Comparison of ENCODE assay signal across 8 mouse cellular contexts in genomic region chr4:7455130-7455529, GRCm38 (mm10).
DNase-seq lines count a peak whose midpoint lies in the region; ATAC-seq and TF ChIP-seq lines count a peak whose summit lies in the region.

No protein-coding gene starts in this region.

- 5% methylated on average over 9 of the region's 9 CpGs for WGBS in lung, embryonic 14.5 days
- WGBS in embryonic facial prominence, embryonic 11.5 days: 12% methylated on average over 9 of the region's 9 CpGs

- ATAC-seq in lung, embryonic 14.5 days (ENCODE audit: insufficient read depth): no peak
- ATAC-seq in embryonic facial prominence, embryonic 11.5 days (replicated peaks; ENCODE audit: insufficient number of reproducible peaks, low FRiP score, low TSS enrichment, low read depth): no peak; the same call in 1 of the 2 replicates

- H3K9ac ChIP-seq in lung, embryonic 14.5 days: no peak overlapping the region
- no peak overlapping the region for H3K9ac ChIP-seq in embryonic facial prominence, embryonic 11.5 days (replicated peaks; ENCODE audit: low read length)

- H3K4me1 ChIP-seq in lung, embryonic 14.5 days (ENCODE audit: insufficient read depth): no peaks in the 10 kb centered on the region
- no peaks in the 10 kb centered on the region for H3K4me1 ChIP-seq in embryonic facial prominence, embryonic 11.5 days (ENCODE audit: control insufficient read depth, insufficient read depth, low read length)

- no peaks in the 10 kb centered on the region for H3K27me3 ChIP-seq in lung, embryonic 14.5 days (ENCODE audit: insufficient read depth, low read length)
- no peaks in the 10 kb centered on the region for H3K27me3 ChIP-seq in embryonic facial prominence, embryonic 11.5 days (ENCODE audit: control insufficient read depth, insufficient read depth, low read length)

- intact Hi-C loops in left cerebral cortex, postnatal 4 days (cut with DNase I): no loop called here

- H3K27ac ChIP-seq in lung, embryonic 14.5 days (ENCODE audit: low read depth): no peak overlapping the region
- no peak overlapping the region for H3K27ac ChIP-seq in embryonic facial prominence, embryonic 11.5 days (replicated peaks; ENCODE audit: low read depth, low read length)

- no peak for TF ChIP-seq CTCF in lung, embryonic 14.5 days (IDR thresholded peaks at IDR 0.05; ENCODE audit: low read depth)

- peak; percentile 10 for DNase-seq in lung, embryonic 14.5 days
- no peak for DNase-seq in lung, adult 18-20 months
- peak; percentile 67 for DNase-seq in embryonic facial prominence, embryonic 11.5 days (ENCODE audit: low spot score)
- peak; percentile 31 for DNase-seq in lung, postnatal 25 days (ENCODE audit: low spot score)
- peak; percentile 87 for DNase-seq in thymus, postnatal 25 days
- no peak for DNase-seq in kidney, adult 8-10 months
- DNase-seq in left cerebral cortex, postnatal 4 days: no peak
- no peak for DNase-seq in left cerebral cortex, adult 8-10 months (ENCODE audit: low spot score in 2 of 2)

- H3K4me3 ChIP-seq in lung, embryonic 14.5 days (ENCODE audit: low read depth, low read length): no peak overlapping the region
- H3K4me3 ChIP-seq in embryonic facial prominence, embryonic 11.5 days (ENCODE audit: low read depth, low read length): no peak overlapping the region

- no peaks in the 10 kb centered on the region for H3K9me3 ChIP-seq in lung, embryonic 14.5 days (ENCODE audit: low read depth, low read length)
- no peaks in the 10 kb centered on the region for H3K9me3 ChIP-seq in embryonic facial prominence, embryonic 11.5 days (replicated peaks; ENCODE audit: control insufficient read depth, low read length)

- H3K36me3 ChIP-seq in lung, embryonic 14.5 days (ENCODE audit: insufficient read depth): no peaks in the 10 kb centered on the region
- no peaks in the 10 kb centered on the region for H3K36me3 ChIP-seq in embryonic facial prominence, embryonic 11.5 days (replicated peaks; ENCODE audit: control insufficient read depth, insufficient read depth, low read depth, low read length)

- 0 out of 2 replicates have a peak overlapping the region, but pooled peaks have one; percentile 7 for H3K4me2 ChIP-seq in lung, embryonic 14.5 days
- H3K4me2 ChIP-seq in embryonic facial prominence, embryonic 11.5 days (ENCODE audit: low read depth, low read length): 0 out of 2 replicates have a peak overlapping the region, but pooled peaks have one; percentile 13

Comparison
In these comparisons a context has a peak if more than half of its experiments do, and no peak if none do; other contexts are left out.
1. DNase-seq: peak in lung, embryonic 14.5 days (single experiment), embryonic facial prominence, embryonic 11.5 days (single experiment), lung, postnatal 25 days (single experiment) and thymus, postnatal 25 days (single experiment); none in lung, adult 18-20 months (0 of 2), kidney, adult 8-10 months (0 of 2), left cerebral cortex, postnatal 4 days (single experiment) and left cerebral cortex, adult 8-10 months (0 of 2).